Mouse (Mus musculus) Patski (cell line): ENCODE measurements around the gene Iscu. TPM values are rescaled to one million over a fixed set of nuclear protein-coding genes. Genes with fewer than 3 reads are reported as not detected.

Experiments
- ATAC-seq: fragments of 100-300 bp; one replicate; pipeline ENCODE4 v1.8.0; 2021
- CTCF ChIA-PET: fragments of 350-600 bp; sonication (Branson Sonifier 250); formaldehyde crosslinking; loops from one replicate; lab custom pipeline; 2022; ENCODE audit warnings: inconsistent platforms; lab: Charles Lee
- POLR2A ChIA-PET: fragments of 350-600 bp; sonication (Branson Sonifier 250); formaldehyde crosslinking; loops from one replicate; lab custom pipeline; 2022; ENCODE audit warnings: antibody characterized with exemption, inconsistent platforms; lab: Charles Lee
- DNase-seq: peaks from one replicate; pipeline ENCODE4 v3.0.0-alpha.2; 2011; ENCODE audit warnings: low read depth, low spot score
- H3K27me3 ChIP-seq: fragments of 371-371 bp; one replicate; pipeline ENCODE4 v1.5.1; 2021
- CTCF ChIP-seq: fragments of 100-300 bp; IDR thresholded peaks from one replicate; pipeline ENCODE4 v1.5.1; 2021
- in situ Hi-C: fragments of 300-500 bp; cut with MboI; formaldehyde crosslinking; loops from 3 replicates; pipeline ENCODE4 v1.11.1; 2018; ENCODE audit warnings: low pct_unique_long_range_greater_than_20kb, mixed read lengths
- polyA plus RNA-seq: library from polyadenylated mRNA; unstranded; gene quantifications from one replicate; pipeline ENCODE4 v1.2.3, GENCODE M21; 2021

Iscu gene
- polyA plus RNA-seq, 1 experiment from 2014 or later: 189 TPM

DNA sequence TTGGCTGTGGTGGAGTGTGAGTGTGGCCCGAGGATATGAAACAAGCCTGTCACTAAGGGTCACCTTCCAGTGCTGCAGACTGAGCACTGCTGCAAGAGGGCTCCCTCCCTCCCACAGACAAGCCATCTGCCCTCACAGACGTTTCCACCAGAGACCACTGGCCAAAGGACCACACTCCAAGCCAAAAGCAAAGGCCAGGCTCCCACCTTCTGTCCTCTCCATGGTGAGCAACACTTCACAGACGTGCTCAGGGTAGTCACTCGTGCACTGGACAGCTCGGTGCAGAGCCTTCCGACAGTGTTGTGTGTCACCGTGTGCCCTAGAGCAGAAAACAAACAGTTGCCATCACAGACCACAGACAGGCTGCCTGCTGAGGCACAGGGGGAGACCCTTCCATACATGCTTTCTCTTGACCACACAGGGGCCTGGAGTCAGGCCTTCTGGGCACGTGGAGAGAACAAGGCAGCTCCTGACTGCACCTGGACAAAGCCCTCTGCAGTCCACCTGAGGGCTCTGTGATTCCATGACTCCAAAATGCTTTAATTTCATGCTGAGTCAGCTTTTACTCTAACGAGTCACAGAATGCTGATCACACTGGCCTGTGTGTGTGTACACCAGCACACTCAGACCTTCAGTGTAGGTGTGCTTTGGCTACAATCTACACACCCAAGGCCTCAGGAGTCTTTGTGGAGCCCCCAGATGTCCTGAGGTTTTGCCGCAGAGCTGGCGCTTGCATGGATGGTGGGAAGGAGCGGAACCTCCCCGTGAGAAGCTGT, 23.8 kb upstream of the Iscu start:
- in situ Hi-C loops: loop anchor here (25.0 kb wide), 1 partner anchor 661 kb away; the partner anchor contains the start of gene Crybb3
- H3K27me3 ChIP-seq: no peaks in the 10 kb centered on the region
- ChIA-PET POLR2A (interaction anchor here (0.6 kb wide), 1 partner anchor 11 kb away, joined by 3 read pairs; no protein-coding TSS in a partner anchor), CTCF (interaction anchor here (1.3 kb wide), 1 partner anchor 16 kb away, joined by 3 read pairs; no protein-coding TSS in a partner anchor)
- ATAC-seq: no peak
- TF ChIP-seq CTCF: no peak
- no peak for DNase-seq

DNA sequence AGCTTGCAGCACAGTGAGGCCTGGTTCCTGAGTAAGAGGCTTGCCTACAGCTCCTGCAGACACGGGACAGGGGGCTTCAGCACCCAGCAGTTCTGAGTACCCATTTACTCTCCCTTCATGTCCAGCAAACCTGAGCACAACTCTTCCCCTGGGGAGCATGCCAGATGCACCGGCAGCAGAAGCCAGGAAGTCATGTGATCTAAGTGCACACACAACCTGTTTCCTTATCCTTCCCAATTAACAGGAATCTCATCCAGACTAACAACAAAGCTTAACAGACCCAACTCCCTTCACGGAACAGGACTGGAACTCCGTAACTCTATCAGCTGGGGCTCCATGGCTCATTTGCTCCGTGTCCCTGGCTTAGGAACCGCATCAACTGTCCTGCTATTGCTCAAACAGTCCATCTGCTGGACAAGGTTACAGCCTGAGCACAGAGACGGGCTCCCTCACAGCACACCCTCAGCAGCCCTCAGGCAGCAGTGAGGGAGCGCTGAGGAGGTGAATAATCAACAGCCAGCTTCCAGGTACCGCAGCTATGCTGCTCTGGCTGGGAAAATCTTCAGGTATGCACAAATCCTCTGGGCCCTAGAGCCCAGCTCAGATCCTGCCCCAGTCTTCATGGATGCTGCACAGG, 20.9 kb upstream of the Iscu start:
- CTCF ChIA-PET: no interaction called here
- no peak for DNase-seq
- no peaks in the 10 kb centered on the region for H3K27me3 ChIP-seq
- no peak for TF ChIP-seq CTCF
- in situ Hi-C loops: loop anchor here (25.0 kb wide), 1 partner anchor 1439 kb away; no protein-coding TSS in a partner anchor
- no peak for ATAC-seq
- POLR2A ChIA-PET: no interaction called here

DNA sequence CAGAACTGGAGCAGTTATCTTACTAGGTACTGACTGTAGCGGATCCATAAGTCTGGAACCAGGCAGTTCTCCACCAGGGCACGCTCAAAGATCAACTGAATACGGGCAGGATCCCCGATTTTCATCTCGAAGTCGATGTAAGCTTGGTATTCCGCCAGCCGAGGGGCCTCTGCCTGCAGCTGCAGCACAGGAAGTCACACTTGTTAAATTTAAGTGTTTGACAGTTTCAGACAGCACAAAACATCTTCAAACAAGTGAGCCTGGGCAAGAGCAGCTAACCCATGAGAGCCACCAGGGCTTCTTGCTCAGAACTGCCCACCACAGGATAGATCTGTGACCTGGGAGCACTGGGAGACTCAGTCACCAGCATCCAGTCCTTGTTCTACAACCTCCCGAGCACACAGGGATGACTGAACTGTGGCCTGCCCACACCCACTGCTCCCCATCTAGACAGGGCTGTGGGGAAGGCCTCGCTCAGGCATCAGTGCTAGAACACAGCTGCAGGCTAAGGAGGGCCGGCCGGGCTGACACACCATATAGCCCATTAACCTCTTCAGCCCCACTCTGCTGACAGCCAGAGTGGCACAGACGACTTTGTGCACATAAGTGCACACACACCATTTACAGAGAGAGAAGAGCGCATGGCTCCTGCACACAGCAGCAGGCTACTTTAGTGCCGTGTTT, 17.1 kb upstream of the Iscu start:
- ATAC-seq: no peak
- DNase-seq: no peak
- no peak for TF ChIP-seq CTCF
- ChIA-PET CTCF (interaction anchor here (1.5 kb wide), 1 partner anchor 10 kb away, joined by 3 read pairs; no protein-coding TSS in a partner anchor), POLR2A (interaction anchor here (0.6 to 1.5 kb wide), 2 partner anchors 10 to 398 kb away, joined by 4 to 5 read pairs; partner anchors contain the start of gene Aym1)
- H3K27me3 ChIP-seq: no peaks in the 10 kb centered on the region
- in situ Hi-C loops: loop anchor here (25.0 kb wide), 1 partner anchor 1443 kb away; no protein-coding TSS in a partner anchor

DNA sequence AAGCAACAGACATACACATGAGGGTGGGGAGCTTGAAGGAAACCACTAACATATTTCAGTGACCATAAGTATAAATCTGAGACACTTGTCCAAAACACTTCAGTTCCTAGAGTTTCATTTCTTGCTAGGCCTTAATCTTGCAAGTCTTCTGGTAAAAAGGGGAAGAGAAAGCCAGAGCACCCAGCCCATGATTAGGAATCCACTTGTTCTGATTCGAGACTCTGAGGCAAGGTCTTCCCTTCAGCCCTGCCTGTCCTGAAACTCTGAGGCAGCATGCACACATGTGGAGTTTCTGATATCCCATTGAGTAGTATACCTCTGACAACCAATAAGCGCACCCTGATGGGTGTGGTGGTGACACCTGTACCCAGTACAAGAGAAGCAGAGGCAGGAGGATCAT, 11.0 kb upstream of the Iscu start:
- POLR2A ChIA-PET: no interaction called here
- CTCF ChIA-PET: interaction anchor here (0.9 to 1.1 kb wide), 2 partner anchors 14 to 21 kb away, joined by 3 to 4 read pairs; no protein-coding TSS in a partner anchor
- no peaks in the 10 kb centered on the region for H3K27me3 ChIP-seq
- no peak for ATAC-seq
- DNase-seq: no peak
- in situ Hi-C loops: loop anchor here (25.0 kb wide), 1 partner anchor 1449 kb away; no protein-coding TSS in a partner anchor
- TF ChIP-seq CTCF: no peak

DNA sequence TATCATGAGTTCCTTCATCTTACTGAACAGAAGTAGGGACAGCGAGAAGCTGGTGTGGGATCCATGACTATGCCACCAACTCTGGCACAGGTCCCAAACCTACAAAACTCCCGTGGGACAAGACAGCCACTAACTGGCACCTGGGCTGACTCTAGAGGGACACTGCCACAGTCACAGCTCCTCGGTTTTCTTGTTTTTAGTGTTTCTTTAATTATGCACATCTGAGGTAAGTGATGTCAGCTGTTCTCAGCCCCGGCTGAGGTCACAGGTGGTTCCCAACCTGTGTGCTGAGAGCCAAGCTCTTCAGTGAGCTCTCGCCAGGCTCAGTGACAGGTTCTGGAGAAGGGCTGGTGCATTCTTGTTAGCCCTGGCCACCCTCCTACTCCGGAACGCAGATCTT, 8.1 kb upstream of the Iscu start:
- ChIA-PET CTCF (interaction anchor here (0.7 to 1.2 kb wide), 3 partner anchors 9 to 15 kb away, joined by 3 to 6 read pairs (median 3); partner anchors contain the start of genes Iscu and Sart3), POLR2A (no interaction called here)
- in situ Hi-C loops: loop anchor here (25.0 kb wide), 1 partner anchor 1452 kb away; no protein-coding TSS in a partner anchor
- TF ChIP-seq CTCF: no peak
- no peaks in the 10 kb centered on the region for H3K27me3 ChIP-seq
- ATAC-seq: no peak
- no peak for DNase-seq

DNA sequence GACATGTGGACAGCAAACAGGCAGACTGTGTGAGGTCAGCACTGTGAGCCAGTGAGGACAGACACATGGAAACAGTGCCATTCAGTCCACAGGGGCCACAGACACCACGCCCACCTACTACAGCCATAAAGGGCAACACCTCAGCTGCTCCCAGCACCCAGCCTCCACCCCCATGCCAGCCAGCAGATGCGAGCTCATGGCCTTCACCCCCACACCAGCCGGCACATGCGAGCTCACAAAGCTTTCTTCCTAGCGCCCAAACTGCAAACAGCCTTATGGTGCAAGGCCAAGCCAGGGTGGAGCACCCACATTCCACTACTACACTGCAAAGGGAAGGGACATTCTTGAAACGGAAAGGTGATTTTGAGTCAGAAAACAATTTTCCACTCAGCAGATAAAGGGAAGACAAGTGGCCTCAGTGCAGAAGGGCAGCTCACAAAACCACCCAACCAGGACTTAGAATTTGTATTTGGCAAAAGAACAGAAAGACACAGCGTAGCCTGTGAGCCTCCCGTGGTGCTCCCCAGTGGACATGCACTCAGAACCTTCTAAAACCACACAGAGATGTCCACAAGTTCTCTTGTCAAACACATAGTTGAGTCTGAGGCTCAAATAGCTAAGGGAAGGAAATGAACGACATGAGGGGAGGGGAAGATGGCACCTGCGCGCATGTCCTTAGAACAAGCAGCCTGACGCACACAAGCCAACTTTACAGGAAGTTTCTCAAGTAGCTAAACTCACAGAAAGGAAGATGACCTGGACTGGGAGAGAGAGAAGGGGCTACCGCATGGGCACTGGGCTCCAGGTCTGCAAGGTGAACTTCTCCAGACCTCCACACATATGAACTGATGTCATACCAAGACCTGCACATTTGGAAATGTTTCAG, 6.7 kb upstream of the Iscu start:
- peak; percentile 87 for ATAC-seq
- CTCF ChIA-PET: interaction anchor here (0.9 kb wide), 1 partner anchor 11 kb away, joined by 3 read pairs; no protein-coding TSS in a partner anchor
- POLR2A ChIA-PET: no interaction called here

DNA sequence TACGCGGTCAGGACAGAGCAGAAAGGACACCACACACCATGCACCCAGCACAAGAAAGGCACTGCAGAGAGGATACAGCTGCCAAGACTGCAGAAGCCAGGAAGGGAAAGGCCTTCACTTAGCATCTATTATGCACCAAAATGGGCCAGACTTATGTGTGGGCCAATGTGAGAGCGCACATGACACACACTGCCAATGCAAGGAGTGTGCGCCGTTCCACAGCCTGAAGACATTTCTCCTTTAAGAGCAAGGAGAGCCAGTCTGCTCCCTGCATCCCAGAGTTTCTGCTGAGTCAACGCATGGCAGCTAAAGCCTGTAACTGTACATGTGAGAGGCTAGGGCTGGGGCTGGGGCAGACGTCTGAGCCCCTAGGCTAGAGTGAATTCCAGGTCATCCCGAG, 3.7 kb upstream of the Iscu start:
- ChIA-PET CTCF (no interaction called here), POLR2A (no interaction called here)
- ATAC-seq: no peak
- no peaks in the 10 kb centered on the region for H3K27me3 ChIP-seq
- no peak for DNase-seq
- TF ChIP-seq CTCF: no peak
- in situ Hi-C loops: loop anchor here (25.0 kb wide), 1 partner anchor 1457 kb away; no protein-coding TSS in a partner anchor

More for the DNA sequence above, 6.7 kb upstream of the Iscu start:
- TF ChIP-seq CTCF: no peak
- in situ Hi-C loops: loop anchor here (25.0 kb wide), 1 partner anchor 1454 kb away; no protein-coding TSS in a partner anchor
- no peaks in the 10 kb centered on the region for H3K27me3 ChIP-seq
- peak; percentile 56 for DNase-seq

DNA sequence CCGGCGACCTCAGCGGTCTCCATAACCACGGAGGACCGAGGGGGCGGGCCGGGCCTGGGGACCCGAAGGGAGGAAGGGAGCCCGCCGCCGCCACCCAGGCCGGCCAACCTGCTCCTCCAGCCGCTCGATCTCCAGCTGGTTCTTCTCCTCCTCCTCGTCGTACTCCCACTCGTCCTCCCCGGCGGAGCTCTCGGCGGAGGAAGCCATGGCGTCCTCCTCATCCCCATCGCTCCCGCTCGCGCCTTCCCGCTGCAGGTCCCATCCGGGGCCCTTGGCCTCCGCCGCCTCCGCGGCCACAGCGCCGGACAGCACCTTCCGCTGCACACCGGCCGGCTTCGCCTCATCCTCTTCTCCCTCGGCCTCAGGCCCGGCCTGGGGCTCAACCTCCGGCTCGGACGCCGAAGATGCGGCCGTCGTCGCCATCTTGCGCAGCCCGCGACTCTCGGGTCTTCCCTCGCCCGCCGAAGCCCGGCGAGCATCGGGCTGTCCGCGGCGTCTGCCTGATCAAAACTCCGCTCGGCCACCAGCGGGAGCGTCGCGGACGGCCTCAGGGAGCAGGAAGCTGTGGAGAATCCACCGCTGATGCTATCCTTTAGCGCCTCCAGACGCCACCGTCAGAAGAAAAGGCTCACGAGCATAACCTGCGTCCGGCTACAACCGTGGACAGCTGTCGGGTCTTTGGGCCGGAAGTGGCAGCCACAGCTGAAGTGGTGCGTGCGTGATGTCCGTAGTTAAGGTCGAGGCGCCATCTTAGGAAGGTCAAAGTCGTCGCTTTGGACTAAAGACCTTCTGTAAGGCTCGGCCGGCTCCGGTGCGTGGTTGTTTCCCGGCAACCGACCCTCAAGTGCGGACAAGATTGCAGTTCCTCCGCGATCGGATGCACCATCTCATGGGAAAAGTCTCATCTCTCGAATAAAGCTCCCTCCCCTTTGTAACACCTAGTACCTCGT, 1.1 kb upstream of the Iscu start:
- in situ Hi-C loops: loop anchor here (5.0 to 25.0 kb wide), 2 partner anchors 161 to 1459 kb away; no protein-coding TSS in a partner anchor
- DNase-seq (peak; percentile 70), ATAC-seq (peak; percentile 58)
- no peak for TF ChIP-seq CTCF
- ChIA-PET POLR2A (interaction anchor here (0.7 to 0.8 kb wide), 2 partner anchors 54 to 137 kb away, joined by 3 to 4 read pairs; partner anchors contain the start of gene Coro1c), CTCF (no interaction called here)
- no peaks in the 10 kb centered on the region for H3K27me3 ChIP-seq
